In the genomic region with DNA sequence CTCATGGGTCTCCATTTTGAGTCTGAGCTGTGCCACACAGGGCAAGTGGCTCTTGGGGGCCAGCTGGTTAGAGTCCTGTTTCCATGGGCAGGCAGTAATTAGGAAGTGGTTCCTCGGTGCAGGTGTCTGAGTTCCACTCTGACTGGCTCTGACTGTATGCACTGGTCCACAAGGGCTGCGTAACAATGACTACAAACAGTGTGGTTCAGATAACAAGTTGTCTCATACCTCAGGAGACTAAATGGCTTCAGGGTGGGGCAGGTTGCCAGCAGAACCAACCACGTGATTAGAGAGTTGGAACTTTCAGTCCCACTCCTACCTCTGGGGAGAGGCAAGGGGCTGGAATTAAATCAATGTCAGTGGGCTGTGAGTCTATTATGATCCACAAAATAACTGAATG, we compare ENCODE assay signal across 9 mouse cellular contexts. TPM values are rescaled to one million over a fixed set of nuclear protein-coding genes. Genes with fewer than 3 reads are reported as not detected.
A peak's percentile ranks its signal among the peaks of the same experiment; 100 is the strongest.
DNase-seq lines count a peak whose midpoint lies in the region; ATAC-seq and TF ChIP-seq lines count a peak whose summit lies in the region.
"Had no signal": no experiment of that assay in that cellular context is flagged by ENCODE, and none has a peak within 500 bp of the region (broad histone marks: within the 10 kb centered on the region; RNA-seq: fewer than 3 reads in every experiment).

No protein-coding gene starts in this region.

- 46% methylated on average over 3 of the region's 3 CpGs for WGBS in lung, postnatal 0 days
- WGBS in midbrain, embryonic 15.5 days: 82% methylated on average over 3 of the region's 3 CpGs
- 90% methylated on average over 3 of the region's 3 CpGs for WGBS in forebrain, embryonic 10.5 days

- no peak overlapping the region for H3K9ac ChIP-seq in lung, postnatal 0 days (replicated peaks; ENCODE audit: low read depth)
- H3K9ac ChIP-seq in midbrain, embryonic 15.5 days: no peak overlapping the region
- H3K9ac ChIP-seq: heart, embryonic 13.5 days had no signal

- H3K36me3 ChIP-seq in lung, postnatal 0 days (ENCODE audit: insufficient read depth, low read length): no peaks in the 10 kb centered on the region
- no peaks in the 10 kb centered on the region for H3K36me3 ChIP-seq in midbrain, embryonic 15.5 days (replicated peaks)
- H3K36me3 ChIP-seq in forebrain, embryonic 10.5 days (replicated peaks): peaks cover 8% of the 10 kb centered on the region
- H3K36me3 ChIP-seq: heart, embryonic 13.5 days had no signal

- intact Hi-C loops in gastrocnemius, adult 2 months (cut with DNase I): no loop called here
- intact Hi-C loops in gastrocnemius, postnatal 14 days (cut with DNase I; ENCODE audit: low total_unique reads): no loop called here

- peak; percentile 47 for DNase-seq in gastrocnemius, adult 2 months
- no peak for DNase-seq in gastrocnemius, postnatal 14 days
- DNase-seq in 3T3-L1 (ENCODE audit: low read depth, low spot score): peak; percentile 57
- peak; percentile 30 to 72 for DNase-seq in adrenal gland, postnatal 36 days
- DNase-seq in lung, postnatal 0 days (ENCODE audit: low spot score): peak; percentile 53
- no peak for DNase-seq in forebrain, embryonic 10.5 days (ENCODE audit: extremely low spot score, low spot score)
- DNase-seq in thymus, postnatal 4 days: no peak

- no peak for TF ChIP-seq EP300 in lung, postnatal 0 days (IDR thresholded peaks at IDR 0.05)

- H3K4me1 ChIP-seq in lung, postnatal 0 days (ENCODE audit: insufficient read depth, low read depth, low read length): 0 out of 2 replicates have a peak, but pooled peaks cover 2% of the 10 kb centered on the region
- peaks cover 11% of the 10 kb centered on the region for H3K4me1 ChIP-seq in midbrain, embryonic 15.5 days
- H3K4me1 ChIP-seq in forebrain, embryonic 10.5 days: peaks cover 32% of the 10 kb centered on the region

- H3K4me2 ChIP-seq in lung, postnatal 0 days (replicated peaks; ENCODE audit: low read depth, low read length): no peak overlapping the region
- no peak overlapping the region for H3K4me2 ChIP-seq in midbrain, embryonic 15.5 days
- H3K4me2 ChIP-seq: heart, embryonic 13.5 days had no signal

- H3K27me3 ChIP-seq in lung, postnatal 0 days (replicated peaks; ENCODE audit: insufficient read depth, low read length): no peaks in the 10 kb centered on the region
- H3K27me3 ChIP-seq in midbrain, embryonic 15.5 days (replicated peaks): no peaks in the 10 kb centered on the region
- H3K27me3 ChIP-seq in forebrain, embryonic 10.5 days (ENCODE audit: poor library complexity, severe bottlenecking): no peaks in the 10 kb centered on the region
- H3K27me3 ChIP-seq: heart, embryonic 13.5 days had no signal

- no peak overlapping the region for H3K4me3 ChIP-seq in gastrocnemius, adult 2 months
- no peak overlapping the region for H3K4me3 ChIP-seq in lung, postnatal 0 days (ENCODE audit: low read depth, low read length)
- no peak overlapping the region for H3K4me3 ChIP-seq in midbrain, embryonic 15.5 days
- H3K4me3 ChIP-seq in forebrain, embryonic 10.5 days: no peak overlapping the region
- H3K4me3 ChIP-seq: heart, embryonic 13.5 days had no signal

- peak; percentile 59 for ATAC-seq in lung, postnatal 0 days
- no peak for ATAC-seq in midbrain, embryonic 15.5 days (replicated peaks)

- H3K27ac ChIP-seq in gastrocnemius, adult 2 months: no peak overlapping the region
- H3K27ac ChIP-seq in lung, postnatal 0 days (ENCODE audit: low read length): no peak overlapping the region
- no peak overlapping the region for H3K27ac ChIP-seq in midbrain, embryonic 15.5 days
- no peak overlapping the region for H3K27ac ChIP-seq in forebrain, embryonic 10.5 days
- H3K27ac ChIP-seq: heart, embryonic 13.5 days had no signal

- no peaks in the 10 kb centered on the region for H3K9me3 ChIP-seq in lung, postnatal 0 days (ENCODE audit: low read length)
- H3K9me3 ChIP-seq in midbrain, embryonic 15.5 days: no peaks in the 10 kb centered on the region
- H3K9me3 ChIP-seq in forebrain, embryonic 10.5 days: no peaks in the 10 kb centered on the region
- H3K9me3 ChIP-seq: heart, embryonic 13.5 days had no signal

- no peak for TF ChIP-seq CTCF in gastrocnemius, adult 2 months (IDR thresholded peaks at IDR 0.05)
- TF ChIP-seq CTCF in lung, postnatal 0 days (IDR thresholded peaks at IDR 0.05): no peak

RNA-seq across cellular contexts. Expression of a gene that starts 59.0 kb away (rescaled TPM):
- 1 to 10 TPM; 4.1 to 5.1 TPM for total RNA-seq in gastrocnemius, adult 2 months (2021)
- 1 to 10 TPM; 4.7 to 5.3 TPM for total RNA-seq in gastrocnemius, postnatal 14 days (2021)
- 10 to 100 TPM; 33.8 to 47.7 TPM for total RNA-seq in adrenal gland, postnatal 36 days (2021)
- polyA plus RNA-seq in lung, postnatal 0 days (2015; fragmentation: Nextera tagmentation; extraction: Ambion mirVana): 16.5 and 20.2 TPM in 2 replicates
- 17.9 and 19.2 TPM in 2 replicates for polyA plus RNA-seq in midbrain, embryonic 15.5 days (2015; fragmentation: Nextera tagmentation; extraction: Ambion mirVana)
- 6.2 and 7.3 TPM in 2 replicates for polyA plus RNA-seq in forebrain, embryonic 10.5 days (2016; fragmentation: Nextera tagmentation; extraction: Ambion mirVana)

Comparison
In these comparisons a context has a peak if more than half of its experiments do, and no peak if none do; other contexts are left out.
1. DNase-seq: peak in gastrocnemius, adult 2 months (single experiment), 3T3-L1 (single experiment), adrenal gland, postnatal 36 days (2 of 2) and lung, postnatal 0 days (single experiment); none in gastrocnemius, postnatal 14 days (single experiment), forebrain, embryonic 10.5 days (single experiment) and thymus, postnatal 4 days (single experiment).
2. RNA of a gene that starts 59.0 kb away (total RNA-seq): 33.8 to 47.7 TPM in adrenal gland, postnatal 36 days; 4.7 to 5.3 TPM in gastrocnemius, postnatal 14 days and 4.1 to 5.1 TPM in gastrocnemius, adult 2 months; every median in the first group is over 4 times any median in the second.